Mouse (Mus musculus): ENCODE measurements around the gene Crat.

GRCm38 (mm10) chr2:30357552-30358510 lies 57.8 kb downstream of the Crat start:
- TF ChIP-seq EP300 (IDR thresholded peaks at IDR 0.05): no peak
- TF ChIP-seq CTCF (IDR thresholded peaks at IDR 0.05): no peak
